Mouse (Mus musculus) effector memory CD4-positive, alpha-beta T cell, adult 5 months (primary cell): ENCODE data around the gene 1700067P10Rik. TPM values are rescaled to one million over a fixed set of nuclear protein-coding genes. Genes with fewer than 3 reads are reported as not detected.

Experiments
- polyA plus RNA-seq: library from polyadenylated mRNA; unstranded; fragments of 100-300 nt; shearing (Covaris generic); gene quantifications from one replicate; pipeline ENCODE4 v1.2.1, GENCODE M21; 2017

1700067P10Rik gene
- polyA plus RNA-seq, result not detected

DNA sequence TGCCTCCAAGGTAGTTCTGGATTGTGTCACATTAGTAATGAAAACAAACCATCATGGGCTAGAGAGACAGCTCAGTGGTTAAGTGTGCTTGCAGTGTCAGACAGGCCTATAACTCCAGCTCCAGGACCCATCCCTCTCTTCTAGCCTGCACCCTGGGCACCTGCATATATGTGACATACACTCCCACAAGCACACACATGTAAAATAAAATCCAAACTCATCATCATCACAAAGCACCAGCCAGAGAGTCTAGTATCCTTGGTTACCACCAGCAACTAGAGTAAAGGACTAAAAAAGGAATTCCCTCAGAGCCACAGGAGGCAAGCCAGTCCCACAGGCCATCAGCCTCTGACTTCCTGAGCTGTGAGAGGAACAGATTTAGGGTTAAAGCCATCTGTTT lies at the start of gene 1700067P10Rik:
1700067P10Rik (plus strand) TSS at position 301 of the 400 bp plus-strand sequence.

Other genes with a start within 250 kb of the 1700067P10Rik start
- gene Foxp4, start 164.7 kb upstream of the 1700067P10Rik start, polyA plus RNA-seq, result 18.6 TPM
- gene 1700122O11Rik, start 51.0 kb upstream of the 1700067P10Rik start, polyA plus RNA-seq, result not detected
- gene 9830107B12Rik, start 56.9 kb downstream of the 1700067P10Rik start, polyA plus RNA-seq, result not detected
- gene A530064D06Rik, start 78.0 kb downstream of the 1700067P10Rik start, polyA plus RNA-seq, result 0.14 TPM
- not detected for gene Trem1, start 143.4 kb downstream of the 1700067P10Rik start, polyA plus RNA-seq
- gene Trem3, start 158.5 kb downstream of the 1700067P10Rik start, polyA plus RNA-seq, result not detected
- gene Treml4, start 175.0 kb downstream of the 1700067P10Rik start, polyA plus RNA-seq, result not detected
- gene Treml2, start 210.2 kb downstream of the 1700067P10Rik start, polyA plus RNA-seq, result 1.3 TPM
- gene B430306N03Rik, start 226.8 kb downstream of the 1700067P10Rik start, polyA plus RNA-seq, result 0.30 TPM